Mouse (Mus musculus) cortical plate, adult 2 months (tissue): ENCODE data around the gene Pip5k1b.

Source experiments
- CTCF ChIP-seq: fragments of 200-500 bp; IDR thresholded peaks from 2 replicates; pipeline ENCODE4 v1.5.1; 2011; ENCODE audit warnings: mild to moderate bottlenecking, control low read depth, low read length; ENCODE audit not compliant: insufficient read depth; ENCODE audit errors: extremely low read depth
- POLR2A ChIP-seq: fragments of 200-500 bp; IDR thresholded peaks from 2 replicates; pipeline ENCODE4 v1.6.1; 2011; ENCODE audit warnings: mild to moderate bottlenecking, low read length, control low read depth; ENCODE audit not compliant: insufficient read depth; ENCODE audit errors: extremely low read depth

- TF ChIP-seq CTCF: no peak
- TF ChIP-seq POLR2A: no peak
Measured at GRCm38 (mm10) chr19:24528129-24528730, 27.4 kb downstream of the Pip5k1b start.
